Mouse (Mus musculus) megakaryocyte, embryonic 14.5 days (primary cell): ENCODE results near the gene Apoh. TPM values are rescaled to one million over a fixed set of nuclear protein-coding genes. Genes with fewer than 3 reads are reported as not detected.

Experiments used
- H3K27me3 ChIP-seq: replicated peaks from 2 replicates; pipeline ENCODE3; 2012; ENCODE audit warnings: inconsistent platforms
- H3K36me3 ChIP-seq: replicated peaks from 2 replicates; pipeline ENCODE3; 2012; ENCODE audit warnings: low read length, inconsistent platforms, mixed read lengths
- H3K4me1 ChIP-seq: 2 replicates; pipeline ENCODE4 v1.6.1; 2012; ENCODE audit warnings: inconsistent platforms
- H3K4me3 ChIP-seq: replicated peaks from 2 replicates; pipeline ENCODE3; 2012; ENCODE audit warnings: moderate library complexity, mild to moderate bottlenecking, inconsistent platforms
- H3K9me3 ChIP-seq: 2 replicates; pipeline ENCODE4 v1.6.1; 2012; ENCODE audit warnings: inconsistent platforms
- FLI1 ChIP-seq: IDR thresholded peaks from 2 replicates; pipeline ENCODE4 v1.6.1; 2012; ENCODE audit warnings: low read length, inconsistent platforms, mixed read lengths
- GATA1 ChIP-seq: IDR thresholded peaks from 3 replicates; pipeline ENCODE4 v1.6.1; 2012; ENCODE audit warnings: mixed read lengths, low read length, inconsistent platforms, borderline replicate concordance
- polyA plus RNA-seq: library from polyadenylated mRNA; stranded (reverse); fragments of >175 nt; gene quantifications from 2 replicates; pipeline ENCODE4 v1.2.3, GENCODE M21; 2012; ENCODE audit warnings: low replicate concordance; ENCODE audit not compliant: insufficient read depth

Apoh gene
- polyA plus RNA-seq, 1 experiment: not detected

DNA sequence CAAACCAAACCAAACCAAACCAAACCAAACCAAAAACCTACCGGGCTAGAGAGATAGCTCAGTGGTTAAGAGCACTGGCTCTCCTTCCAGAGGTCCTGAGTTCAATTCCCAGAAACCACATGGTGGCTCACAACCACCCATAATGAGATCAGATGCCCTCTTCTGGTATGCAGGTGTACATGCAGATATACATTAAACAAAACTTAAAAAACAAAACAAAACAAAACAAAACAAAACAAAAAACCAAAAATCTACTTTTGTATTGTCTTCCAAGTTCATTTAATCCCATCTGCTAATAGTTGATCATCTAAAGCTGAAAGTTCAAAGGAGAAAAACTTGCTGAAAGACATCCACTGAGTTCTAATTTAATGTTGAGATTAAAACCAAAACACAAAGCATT, 73.2 kb downstream of the Apoh start:
- H3K27me3 ChIP-seq: peaks cover 23% of the 10 kb centered on the region
- H3K4me3 ChIP-seq: no peak overlapping the region
- H3K9me3 ChIP-seq: no peaks in the 10 kb centered on the region
- H3K36me3 ChIP-seq: no peaks in the 10 kb centered on the region
- TF ChIP-seq FLI1 (no peak), GATA1 (no peak)
- H3K4me1 ChIP-seq: peaks cover 19% of the 10 kb centered on the region

- peaks cover 23% of the 10 kb centered on the region for H3K27me3 ChIP-seq
- no peaks in the 10 kb centered on the region for H3K36me3 ChIP-seq
- no peak overlapping the region for H3K4me3 ChIP-seq
- H3K9me3 ChIP-seq: no peaks in the 10 kb centered on the region
- no peak for TF ChIP-seq GATA1
- no peak for TF ChIP-seq FLI1
- H3K4me1 ChIP-seq: peaks cover 19% of the 10 kb centered on the region
Measured at GRCm38 (mm10) chr11:108418540-108418939, 75.4 kb downstream of the Apoh start.

GRCm38 (mm10) chr11:108419242-108419641, 76.1 kb downstream of the Apoh start:
- no peaks in the 10 kb centered on the region for H3K9me3 ChIP-seq
- peaks cover 29% of the 10 kb centered on the region for H3K27me3 ChIP-seq
- H3K4me3 ChIP-seq: no peak overlapping the region
- no peaks in the 10 kb centered on the region for H3K36me3 ChIP-seq
- peaks cover 22% of the 10 kb centered on the region for H3K4me1 ChIP-seq
- TF ChIP-seq GATA1 (no peak), FLI1 (no peak)

DNA sequence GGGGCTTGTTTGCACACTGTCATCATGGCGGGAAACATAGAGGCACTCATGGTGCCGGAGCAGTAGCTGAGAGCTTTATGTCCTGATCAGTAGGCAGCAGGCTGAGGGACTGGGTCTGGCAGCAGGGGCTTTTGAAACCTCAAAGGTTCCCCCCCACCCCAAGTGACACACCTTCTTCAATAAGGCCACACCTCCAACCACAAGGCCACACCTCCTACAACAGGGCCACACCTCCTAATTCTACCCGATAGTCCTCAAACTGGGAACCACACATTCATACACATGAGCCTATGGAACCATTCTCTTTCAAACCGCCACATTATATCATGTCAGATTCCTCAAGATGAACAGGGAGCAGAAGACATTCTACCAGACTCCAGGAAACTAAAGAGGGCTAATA, 77.6 kb downstream of the Apoh start:
- no peak for TF ChIP-seq GATA1
- TF ChIP-seq FLI1: no peak
- Histone ChIP-seq H3K9me3 (no peaks in the 10 kb centered on the region), H3K4me1 (peaks cover 37% of the 10 kb centered on the region), H3K36me3 (no peaks in the 10 kb centered on the region), H3K27me3 (peaks cover 34% of the 10 kb centered on the region), H3K4me3 (no peak overlapping the region)

GRCm38 (mm10) chr11:108423221-108423620, 80.1 kb downstream of the Apoh start:
- H3K27me3 ChIP-seq: peaks cover 42% of the 10 kb centered on the region
- peaks cover 29% of the 10 kb centered on the region for H3K4me1 ChIP-seq
- TF ChIP-seq FLI1 (no peak), GATA1 (no peak)
- no peaks in the 10 kb centered on the region for H3K9me3 ChIP-seq
- no peaks in the 10 kb centered on the region for H3K36me3 ChIP-seq
- H3K4me3 ChIP-seq: no peak overlapping the region

DNA sequence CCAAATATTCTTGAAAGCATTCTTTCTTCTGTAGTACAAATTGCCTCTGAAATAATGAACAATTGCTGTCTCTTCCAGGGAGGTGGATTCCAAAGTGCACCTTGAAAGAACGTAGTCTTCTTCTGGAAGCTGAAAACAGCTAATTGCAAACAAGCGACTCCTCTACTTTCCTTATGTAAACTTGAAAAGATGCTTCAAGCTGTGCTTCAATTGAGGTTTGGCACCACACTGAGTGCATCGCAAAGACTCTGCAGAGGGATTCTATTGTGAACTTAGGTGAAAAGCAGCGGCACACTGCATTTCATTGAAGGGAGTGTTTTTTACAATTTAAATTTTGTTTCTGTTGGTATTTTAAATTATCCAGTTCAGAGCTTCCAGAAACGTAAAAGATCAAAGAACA, 81.0 kb downstream of the Apoh start:
- peaks cover 49% of the 10 kb centered on the region for H3K27me3 ChIP-seq
- H3K9me3 ChIP-seq: no peaks in the 10 kb centered on the region
- TF ChIP-seq FLI1 (no peak), GATA1 (no peak)
- peaks cover 29% of the 10 kb centered on the region for H3K4me1 ChIP-seq
- H3K4me3 ChIP-seq: no peak overlapping the region
- no peaks in the 10 kb centered on the region for H3K36me3 ChIP-seq

- Histone ChIP-seq H3K9me3 (no peaks in the 10 kb centered on the region), H3K4me1 (peaks cover 28% of the 10 kb centered on the region), H3K36me3 (no peaks in the 10 kb centered on the region), H3K27me3 (peaks cover 55% of the 10 kb centered on the region), H3K4me3 (peak within 1 kb of the TSS; percentile 89)
- TF ChIP-seq FLI1: no peak
- no peak for TF ChIP-seq GATA1
Measured at GRCm38 (mm10) chr11:108424889-108425591, 81.9 kb downstream of the Apoh start, which contains the start of gene Cep112. Gene Cep112, plus strand, starts transcription at chr11:108425192.

DNA sequence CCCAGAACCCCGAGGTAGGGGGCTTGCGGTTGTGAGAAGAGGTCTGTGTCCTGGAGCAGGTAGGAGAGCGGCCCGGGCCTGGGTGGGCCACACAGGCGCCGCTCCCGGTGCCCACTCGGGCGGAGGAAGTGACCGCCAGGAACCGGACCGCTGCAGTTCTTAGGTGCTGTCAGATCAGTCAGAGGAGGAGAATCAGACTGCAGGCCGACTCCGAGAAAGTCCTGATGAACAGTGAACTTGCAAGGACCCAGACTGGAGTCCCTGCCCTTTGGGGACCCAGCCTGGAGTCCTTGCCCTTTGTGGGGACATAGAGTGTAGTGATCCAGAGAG, 82.4 kb downstream of the Apoh start:
- H3K4me1 ChIP-seq: peaks cover 28% of the 10 kb centered on the region
- no peaks in the 10 kb centered on the region for H3K9me3 ChIP-seq
- no peaks in the 10 kb centered on the region for H3K36me3 ChIP-seq
- TF ChIP-seq FLI1: no peak
- TF ChIP-seq GATA1: no peak
- H3K27me3 ChIP-seq: peaks cover 56% of the 10 kb centered on the region
- H3K4me3 ChIP-seq: peak overlapping the region; percentile 89

DNA sequence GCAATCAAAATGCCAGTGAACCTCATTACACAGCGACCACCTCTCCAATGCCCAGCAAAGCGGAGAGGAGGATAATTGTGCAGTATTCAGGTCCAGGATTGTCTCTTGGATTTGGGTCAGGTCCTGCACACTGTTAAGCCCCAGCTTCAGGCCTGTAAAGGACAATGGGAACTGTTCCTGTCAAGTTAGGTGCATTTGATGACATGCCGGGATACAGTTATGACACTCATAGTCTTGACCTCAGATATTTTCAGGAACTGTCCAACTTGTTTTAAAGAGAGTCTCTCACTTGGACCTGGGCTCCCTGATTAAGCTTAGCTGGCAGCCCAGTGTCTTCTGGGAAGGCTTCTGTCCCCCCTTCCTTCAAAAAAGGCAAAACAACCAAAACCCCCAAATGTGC, 82.9 kb downstream of the Apoh start:
- H3K4me1 ChIP-seq: peaks cover 25% of the 10 kb centered on the region
- H3K27me3 ChIP-seq: peaks cover 60% of the 10 kb centered on the region
- no peaks in the 10 kb centered on the region for H3K9me3 ChIP-seq
- no peak overlapping the region for H3K4me3 ChIP-seq
- no peaks in the 10 kb centered on the region for H3K36me3 ChIP-seq
- no peak for TF ChIP-seq FLI1
- no peak for TF ChIP-seq GATA1

DNA sequence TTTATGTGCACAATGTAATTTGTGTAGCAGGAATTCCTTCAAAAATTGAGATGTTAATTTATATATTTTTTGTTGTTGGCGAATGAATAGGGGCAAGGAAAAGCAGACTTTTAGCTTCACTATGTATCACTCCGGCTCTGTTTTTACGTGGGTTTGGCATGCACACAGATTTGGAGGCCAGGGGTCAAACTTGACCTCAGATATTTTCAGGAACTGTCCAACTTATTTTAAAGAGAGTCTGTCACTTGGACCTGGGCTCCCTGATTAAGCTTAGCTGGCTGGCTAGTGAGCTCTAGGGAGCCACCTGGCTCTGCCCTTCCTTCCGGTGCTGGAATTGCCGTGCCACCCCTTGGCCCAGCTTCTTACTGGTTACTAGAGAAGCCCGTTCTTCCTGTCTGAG, 84.0 kb downstream of the Apoh start:
- H3K36me3 ChIP-seq: no peaks in the 10 kb centered on the region
- H3K27me3 ChIP-seq: peaks cover 61% of the 10 kb centered on the region
- TF ChIP-seq FLI1 (no peak), GATA1 (no peak)
- peaks cover 25% of the 10 kb centered on the region for H3K4me1 ChIP-seq
- H3K4me3 ChIP-seq: no peak overlapping the region
- no peaks in the 10 kb centered on the region for H3K9me3 ChIP-seq
